Mouse (Mus musculus) cortical plate, adult 2 months (tissue): ENCODE data around the gene Pilra.

Experiments used
- CTCF ChIP-seq: fragments of 200-500 bp; IDR thresholded peaks from 2 replicates; pipeline ENCODE4 v1.5.1; 2011; ENCODE audit warnings: mild to moderate bottlenecking, control low read depth, low read length; ENCODE audit not compliant: insufficient read depth; ENCODE audit errors: extremely low read depth
- POLR2A ChIP-seq: fragments of 200-500 bp; IDR thresholded peaks from 2 replicates; pipeline ENCODE4 v1.6.1; 2011; ENCODE audit warnings: mild to moderate bottlenecking, low read length, control low read depth; ENCODE audit not compliant: insufficient read depth; ENCODE audit errors: extremely low read depth

GRCm38 (mm10) chr5:137779053-137779933, 56.8 kb downstream of the Pilra start:
- TF ChIP-seq CTCF, result no peak
- TF ChIP-seq POLR2A, result peak; percentile 31; the same call in 1 of the 2 replicates
